Mouse (Mus musculus) heart, embryonic 16.5 days (tissue): Measurements from ENCODE around the gene Cln5. TPM values are rescaled to one million over a fixed set of nuclear protein-coding genes. Genes with fewer than 3 reads are reported as not detected.

Source experiments
- polyA plus RNA-seq: library from polyadenylated mRNA; unstranded; fragments of >200 nt; fragmentation: Nextera tagmentation; extraction: Ambion mirVana; gene quantifications from 2 replicates; pipeline ENCODE4 v1.2.1, GENCODE M21; 2015

The Cln5 gene
- polyA plus RNA-seq, 1 experiment from 2014 or later = 27.6 TPM

Other genes starting within 250 kb of the Cln5 start
- gene Kctd12, start 87.6 kb upstream of the Cln5 start, polyA plus RNA-seq = 5.3 and 6.7 TPM in 2 replicates
- gene Acod1, start 23.2 kb upstream of the Cln5 start, polyA plus RNA-seq = 0.07 TPM in 1 of 2 replicates, not detected in the other
- 18.0 and 19.0 TPM in 2 replicates for gene Fbxl3, start 29.4 kb downstream of the Cln5 start, polyA plus RNA-seq